Mouse (Mus musculus) gastrocnemius, postnatal 4 days (tissue): ENCODE data around the gene Psmc3ip. TPM values are rescaled to one million over a fixed set of nuclear protein-coding genes. Genes with fewer than 3 reads are reported as not detected.

Experiments
- DNase-seq, 2 experiments: peaks; one replicate each; pipeline ENCODE4 v3.0.0; 2021 to 2022; ENCODE audit warnings: low spot score in 2 of 2, mixed read lengths in 2 of 2
- total RNA-seq, 2 experiments: library from RNA; stranded (reverse); gene quantifications; 2 replicates each; pipeline ENCODE4 v1.2.3; 2021

The Psmc3ip gene
- total RNA-seq, 2 experiments from 2014 or later, result 4.9 to 6.2 TPM

GRCm38 (mm10) chr11:101082208-101083082 lies 12.8 kb downstream of the Psmc3ip start, which contains the start of gene Coasy:
Coasy (plus strand) TSS chr11:101082565.
- DNase-seq, result peak; percentile 60 to 84

- no peak for DNase-seq
Measured at GRCm38 (mm10) chr11:101081659-101082058, 13.6 kb downstream of the Psmc3ip start.

GRCm38 (mm10) chr11:101080421-101080820 lies 14.8 kb downstream of the Psmc3ip start:
- DNase-seq, result no peak

- DNase-seq, result no peak
Measured at GRCm38 (mm10) chr11:101079746-101080145, 15.5 kb downstream of the Psmc3ip start.

GRCm38 (mm10) chr11:101078121-101078520 lies 17.1 kb downstream of the Psmc3ip start, which contains the start of gene Hsd17b1:
Hsd17b1 (plus strand) TSS chr11:101078411.
- no peak for DNase-seq

GRCm38 (mm10) chr11:101071810-101072428 lies 23.3 kb downstream of the Psmc3ip start:
- no peak for DNase-seq

- DNase-seq, result no peak
Measured at GRCm38 (mm10) chr11:101070987-101071386, 24.2 kb downstream of the Psmc3ip start.

GRCm38 (mm10) chr11:101070189-101070527 lies 25.1 kb downstream of the Psmc3ip start:
- no peak for DNase-seq

- DNase-seq, result peak; percentile 95 to 96
Measured at GRCm38 (mm10) chr11:101069391-101070188, 25.6 kb downstream of the Psmc3ip start, which contains the start of gene Naglu. Naglu (plus strand) TSS chr11:101070012.

GRCm38 (mm10) chr11:101066549-101067412 lies 28.5 kb downstream of the Psmc3ip start:
- DNase-seq, result peak; percentile 64 to 84

- no peak for DNase-seq
Measured at GRCm38 (mm10) chr11:101065002-101065401, 30.2 kb downstream of the Psmc3ip start.

- no peak for DNase-seq
Measured at GRCm38 (mm10) chr11:101064462-101064861, 30.8 kb downstream of the Psmc3ip start.

GRCm38 (mm10) chr11:101063676-101064327 lies 31.4 kb downstream of the Psmc3ip start:
- peak in 1 of 2 experiments; percentile 69 for DNase-seq

GRCm38 (mm10) chr11:101062971-101063675 lies 32.1 kb downstream of the Psmc3ip start:
- DNase-seq, result no peak

GRCm38 (mm10) chr11:101062165-101062884 lies 32.9 kb downstream of the Psmc3ip start:
- no peak for DNase-seq

- DNase-seq, result no peak
Measured at GRCm38 (mm10) chr11:101061049-101061448, 34.2 kb downstream of the Psmc3ip start.

GRCm38 (mm10) chr11:101060126-101060525 lies 35.1 kb downstream of the Psmc3ip start:
- peak in 1 of 2 experiments; percentile 70 for DNase-seq

GRCm38 (mm10) chr11:101059473-101059872 lies 35.8 kb downstream of the Psmc3ip start:
- no peak for DNase-seq

GRCm38 (mm10) chr11:101058726-101059125 lies 36.5 kb downstream of the Psmc3ip start:
- no peak for DNase-seq
